18 mouse cellular contexts compared by ENCODE assay signal in the genomic region with DNA sequence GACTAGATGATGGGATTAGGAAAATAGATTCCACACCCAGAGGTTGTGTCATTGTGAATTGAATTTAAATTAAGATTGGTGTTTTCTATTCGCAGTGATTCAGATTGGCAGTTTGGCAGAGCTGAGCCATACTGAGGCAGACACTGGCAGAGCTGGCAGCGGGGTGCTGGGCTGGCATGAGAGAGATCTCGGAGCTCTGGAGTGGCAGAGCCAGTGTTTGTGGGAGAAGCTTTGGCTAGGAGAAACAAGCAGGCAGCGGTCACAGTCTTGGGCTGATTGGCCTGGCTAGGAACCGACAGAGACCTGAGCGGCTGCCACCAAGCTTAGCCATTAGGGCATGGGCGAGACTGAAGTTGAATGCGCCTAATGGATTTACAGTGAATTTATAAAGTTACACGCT.
A peak's percentile ranks its signal among the peaks of the same experiment; 100 is the strongest.
DNase-seq lines count a peak whose midpoint lies in the region; ATAC-seq and TF ChIP-seq lines count a peak whose summit lies in the region.
"Had no signal": no experiment of that assay in that cellular context is flagged by ENCODE, and none has a peak within 500 bp of the region (broad histone marks: within the 10 kb centered on the region; RNA-seq: fewer than 3 reads in every experiment).

No protein-coding gene starts in this region.

- TF ChIP-seq CTCF in midbrain, postnatal 0 days (IDR thresholded peaks at IDR 0.05): no peak

- H3K36me3 ChIP-seq in forebrain, embryonic 13.5 days (ENCODE audit: poor library complexity, severe bottlenecking): no peaks in the 10 kb centered on the region
- no peaks in the 10 kb centered on the region for H3K36me3 ChIP-seq in forebrain, embryonic 11.5 days (ENCODE audit: control insufficient read depth, insufficient read depth, low read length)
- H3K36me3 ChIP-seq in midbrain, postnatal 0 days (ENCODE audit: insufficient read depth, low read length): no peaks in the 10 kb centered on the region
- H3K36me3 ChIP-seq in midbrain, embryonic 16.5 days (ENCODE audit: control insufficient read depth, insufficient read depth, low read length): no peaks in the 10 kb centered on the region
- H3K36me3 ChIP-seq: embryonic facial prominence, embryonic 13.5 days; heart, embryonic 12.5 days; hindbrain, embryonic 15.5 days had no signal

- H3K27ac ChIP-seq in forebrain, embryonic 13.5 days: no peak overlapping the region
- no peak overlapping the region for H3K27ac ChIP-seq in forebrain, embryonic 11.5 days (ENCODE audit: low read depth, low read length)
- no peak overlapping the region for H3K27ac ChIP-seq in midbrain, postnatal 0 days (ENCODE audit: low read depth, low read length)
- H3K27ac ChIP-seq in midbrain, embryonic 16.5 days (ENCODE audit: low read length): no peak overlapping the region
- H3K27ac ChIP-seq: embryonic facial prominence, embryonic 13.5 days; gastrocnemius, adult 2 months; hindbrain, embryonic 15.5 days had no signal

- H3K4me1 ChIP-seq in forebrain, embryonic 13.5 days: no peaks in the 10 kb centered on the region
- no peaks in the 10 kb centered on the region for H3K4me1 ChIP-seq in forebrain, embryonic 11.5 days (replicated peaks; ENCODE audit: control insufficient read depth, insufficient read depth, low read length)
- no peaks in the 10 kb centered on the region for H3K4me1 ChIP-seq in midbrain, postnatal 0 days (ENCODE audit: insufficient read depth, low read length)
- no peaks in the 10 kb centered on the region for H3K4me1 ChIP-seq in midbrain, embryonic 16.5 days (ENCODE audit: control insufficient read depth, insufficient read depth, low read length)
- H3K4me1 ChIP-seq: embryonic facial prominence, embryonic 13.5 days; heart, embryonic 12.5 days; hindbrain, embryonic 15.5 days had no signal

- ATAC-seq in forebrain, embryonic 13.5 days: peak; percentile 30; the same call in 1 of the 2 replicates
- no peak for ATAC-seq in forebrain, embryonic 11.5 days (replicated peaks; ENCODE audit: low FRiP score)
- 0 out of 2 replicates have a peak, but pooled peaks have one; percentile 31 for ATAC-seq in frontal cortex, adult (ENCODE audit: low TSS enrichment)
- ATAC-seq in midbrain, postnatal 0 days (ENCODE audit: low FRiP score): no peak
- no peak for ATAC-seq in midbrain, embryonic 16.5 days
- ATAC-seq: inflammation-experienced regulatory T-cells, adult 6 months; intestine, postnatal 0 days had no signal

- no peak overlapping the region for H3K4me3 ChIP-seq in forebrain, embryonic 13.5 days
- no peak overlapping the region for H3K4me3 ChIP-seq in forebrain, embryonic 11.5 days (ENCODE audit: low read depth, low read length)
- no peak overlapping the region for H3K4me3 ChIP-seq in midbrain, postnatal 0 days (ENCODE audit: low read depth, low read length)
- no peak overlapping the region for H3K4me3 ChIP-seq in midbrain, embryonic 16.5 days (ENCODE audit: low read depth, low read length)
- H3K4me3 ChIP-seq: embryonic facial prominence, embryonic 13.5 days; gastrocnemius, adult 2 months; heart, embryonic 12.5 days; hindbrain, embryonic 15.5 days had no signal

- DNase-seq in forebrain, embryonic 11.5 days (ENCODE audit: low spot score): no peak
- DNase-seq in frontal cortex, postnatal 25 days (ENCODE audit: low spot score in 2 of 2): no peak
- DNase-seq in midbrain, postnatal 0 days (ENCODE audit: low spot score): peak; percentile 10
- DNase-seq in brain, embryonic 18.5 days (ENCODE audit: low read depth, low spot score): peak; percentile 3
- no peak for DNase-seq in kidney, adult 9 months
- DNase-seq: adrenal gland, adult 2 months; adrenal gland, postnatal 25 days; cerebellum, adult 11-12 months; gastrocnemius, adult 2 months; gastrocnemius, postnatal 25 days had no signal

- WGBS in forebrain, embryonic 13.5 days: 93% methylated on average over 9 of the region's 9 CpGs
- 92% methylated on average over 9 of the region's 9 CpGs for WGBS in forebrain, embryonic 11.5 days
- whole genome bisulfite sequencing in midbrain, postnatal 0 days: 80% methylated on average over 9 of the region's 9 CpGs
- WGBS in midbrain, embryonic 16.5 days: 88% methylated on average over 9 of the region's 9 CpGs

- no peak overlapping the region for H3K4me2 ChIP-seq in forebrain, embryonic 13.5 days
- H3K4me2 ChIP-seq in forebrain, embryonic 11.5 days (ENCODE audit: low read depth, low read length, severe bottlenecking): no peak overlapping the region
- H3K4me2 ChIP-seq in midbrain, postnatal 0 days (ENCODE audit: low read depth, low read length, poor library complexity, severe bottlenecking): no peak overlapping the region
- H3K4me2 ChIP-seq in midbrain, embryonic 16.5 days (ENCODE audit: low read length): no peak overlapping the region
- H3K4me2 ChIP-seq: embryonic facial prominence, embryonic 13.5 days; heart, embryonic 12.5 days; hindbrain, embryonic 15.5 days had no signal

- no peaks in the 10 kb centered on the region for H3K9me3 ChIP-seq in forebrain, embryonic 13.5 days (replicated peaks)
- H3K9me3 ChIP-seq in forebrain, embryonic 11.5 days (ENCODE audit: control insufficient read depth, low read length): no peaks in the 10 kb centered on the region
- H3K9me3 ChIP-seq in midbrain, postnatal 0 days (ENCODE audit: low read length): no peaks in the 10 kb centered on the region
- H3K9me3 ChIP-seq in midbrain, embryonic 16.5 days (replicated peaks; ENCODE audit: control insufficient read depth, low read length, poor library complexity, severe bottlenecking): no peaks in the 10 kb centered on the region
- H3K9me3 ChIP-seq: embryonic facial prominence, embryonic 13.5 days; heart, embryonic 12.5 days; hindbrain, embryonic 15.5 days had no signal

- H3K9ac ChIP-seq in forebrain, embryonic 13.5 days: no peak overlapping the region
- no peak overlapping the region for H3K9ac ChIP-seq in forebrain, embryonic 11.5 days (ENCODE audit: low read length)
- H3K9ac ChIP-seq in midbrain, postnatal 0 days (replicated peaks; ENCODE audit: low read length, poor library complexity, severe bottlenecking): no peak overlapping the region
- no peak overlapping the region for H3K9ac ChIP-seq in midbrain, embryonic 16.5 days (ENCODE audit: low read depth, low read length)
- H3K9ac ChIP-seq: embryonic facial prominence, embryonic 13.5 days; heart, embryonic 12.5 days; hindbrain, embryonic 15.5 days had no signal

- no peaks in the 10 kb centered on the region for H3K27me3 ChIP-seq in forebrain, embryonic 13.5 days
- H3K27me3 ChIP-seq in forebrain, embryonic 11.5 days (ENCODE audit: control insufficient read depth, insufficient read depth, low read length): no peaks in the 10 kb centered on the region
- no peaks in the 10 kb centered on the region for H3K27me3 ChIP-seq in midbrain, postnatal 0 days (ENCODE audit: insufficient read depth, low read length)
- H3K27me3 ChIP-seq in midbrain, embryonic 16.5 days (ENCODE audit: control insufficient read depth, insufficient read depth, low read depth, low read length): no peaks in the 10 kb centered on the region
- H3K27me3 ChIP-seq: embryonic facial prominence, embryonic 13.5 days; heart, embryonic 12.5 days; hindbrain, embryonic 15.5 days had no signal

Comparison
In these comparisons a context has a peak if more than half of its experiments do, and no peak if none do; other contexts are left out.
1. ATAC-seq: peak in forebrain, embryonic 13.5 days (single experiment) and frontal cortex, adult (single experiment); none in forebrain, embryonic 11.5 days (single experiment), midbrain, postnatal 0 days (single experiment) and midbrain, embryonic 16.5 days (single experiment).
2. DNase-seq: peak in midbrain, postnatal 0 days (single experiment) and brain, embryonic 18.5 days (single experiment); none in forebrain, embryonic 11.5 days (single experiment), frontal cortex, postnatal 25 days (0 of 2) and kidney, adult 9 months (single experiment).